Mouse (Mus musculus): ENCODE data around the gene Cer1.

Gene Cer1

GRCm38 (mm10) chr4:82884636-82885534 lies at the start of gene Cer1:
Gene Cer1 (minus strand): TSS chr4:82885148.
- in situ Hi-C loops (cut with MboI, MseI): no loop called here

DNA sequence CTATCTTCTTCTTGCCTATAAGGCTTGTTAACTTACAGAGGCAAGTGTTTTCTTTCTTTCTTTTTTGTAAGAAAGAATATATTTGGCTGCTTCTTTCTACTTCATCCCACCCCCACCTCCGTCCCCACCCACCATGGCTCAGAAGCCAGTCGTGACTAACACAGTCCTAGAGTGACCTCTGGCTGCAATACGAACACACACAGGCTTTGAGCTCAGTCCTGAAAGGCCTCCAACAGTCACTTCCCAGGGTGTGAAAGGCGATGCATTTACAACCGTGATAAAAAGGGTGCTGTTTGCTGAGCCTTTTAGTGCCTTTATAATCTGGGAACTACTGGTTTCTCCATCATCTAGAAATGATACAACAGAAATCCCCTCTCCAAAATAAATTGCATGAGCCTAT lies 49.4 kb upstream of the Cer1 start:
- in situ Hi-C loops (cut with MboI, MseI): loop anchor here (25.0 kb wide), 2 partner anchors 297 to 1347 kb away; no protein-coding TSS in a partner anchor

GRCm38 (mm10) chr4:82933698-82934210 lies 48.8 kb upstream of the Cer1 start:
- in situ Hi-C loops (cut with MboI, MseI): loop anchor here (25.0 kb wide), 2 partner anchors 296 to 1346 kb away; no protein-coding TSS in a partner anchor

DNA sequence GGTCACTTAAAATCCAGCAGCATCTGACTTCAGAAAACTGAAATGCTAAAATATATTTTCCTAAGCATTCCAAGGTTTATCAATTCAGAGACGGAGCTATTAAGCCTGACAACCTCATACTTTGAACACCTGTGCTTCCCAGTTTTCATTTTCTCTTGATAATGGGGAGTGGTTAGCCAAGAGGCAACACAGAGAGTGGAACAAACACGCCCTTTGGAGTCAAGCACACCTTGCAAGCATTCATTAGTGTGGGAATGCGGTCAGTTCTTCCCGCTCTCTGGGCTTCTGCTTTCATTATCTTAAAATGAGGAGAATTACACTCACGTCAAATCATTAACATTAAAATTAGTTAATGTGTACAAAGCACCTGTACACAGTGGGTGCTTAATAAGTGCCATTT lies 45.1 kb upstream of the Cer1 start:
- in situ Hi-C loops (cut with MboI, MseI): loop anchor here (25.0 kb wide), 2 partner anchors 293 to 1343 kb away; no protein-coding TSS in a partner anchor

DNA sequence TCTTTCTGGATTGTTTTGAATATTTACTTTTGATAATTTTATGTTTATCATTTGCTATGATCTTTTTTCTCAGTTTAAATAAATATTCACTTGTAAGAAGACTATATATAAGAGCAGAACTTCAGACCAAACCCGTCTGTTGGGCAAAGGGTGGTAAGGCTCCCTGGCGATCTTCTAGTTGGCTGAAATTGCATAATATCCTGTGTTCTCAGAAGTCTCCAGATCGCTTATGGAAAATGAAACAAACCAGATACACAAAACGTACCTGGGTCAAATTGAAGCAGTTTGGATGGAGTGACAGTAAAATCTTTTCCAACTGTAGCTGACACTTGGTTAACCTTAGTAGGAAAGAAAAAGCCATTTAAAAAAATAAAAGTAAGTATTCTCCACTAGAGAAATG lies 37.0 kb upstream of the Cer1 start:
- in situ Hi-C loops (cut with MboI, MseI): no loop called here

- in situ Hi-C loops (cut with MboI, MseI): no loop called here
These were observed 33.7 kb upstream of the Cer1 start for GRCm38 (mm10) chr4:82918625-82919024.

DNA sequence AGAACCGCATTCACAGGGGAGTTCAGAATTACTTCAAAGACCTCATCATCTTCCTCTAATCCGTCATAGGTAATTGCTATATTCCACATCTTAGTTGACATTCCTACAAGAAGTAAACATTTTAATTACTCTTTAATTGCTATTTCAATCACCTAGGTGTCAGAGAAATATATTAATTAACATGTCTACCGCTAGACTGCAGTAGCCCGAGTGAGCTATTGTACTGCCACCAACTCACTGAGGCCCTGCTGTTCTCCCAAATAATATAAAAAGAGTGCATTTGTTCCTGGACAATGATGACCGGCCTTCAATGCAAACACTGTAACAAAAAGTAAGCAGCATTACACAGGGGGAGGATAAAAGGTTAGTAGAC lies 31.7 kb upstream of the Cer1 start:
- in situ Hi-C loops (cut with MboI, MseI): no loop called here

DNA sequence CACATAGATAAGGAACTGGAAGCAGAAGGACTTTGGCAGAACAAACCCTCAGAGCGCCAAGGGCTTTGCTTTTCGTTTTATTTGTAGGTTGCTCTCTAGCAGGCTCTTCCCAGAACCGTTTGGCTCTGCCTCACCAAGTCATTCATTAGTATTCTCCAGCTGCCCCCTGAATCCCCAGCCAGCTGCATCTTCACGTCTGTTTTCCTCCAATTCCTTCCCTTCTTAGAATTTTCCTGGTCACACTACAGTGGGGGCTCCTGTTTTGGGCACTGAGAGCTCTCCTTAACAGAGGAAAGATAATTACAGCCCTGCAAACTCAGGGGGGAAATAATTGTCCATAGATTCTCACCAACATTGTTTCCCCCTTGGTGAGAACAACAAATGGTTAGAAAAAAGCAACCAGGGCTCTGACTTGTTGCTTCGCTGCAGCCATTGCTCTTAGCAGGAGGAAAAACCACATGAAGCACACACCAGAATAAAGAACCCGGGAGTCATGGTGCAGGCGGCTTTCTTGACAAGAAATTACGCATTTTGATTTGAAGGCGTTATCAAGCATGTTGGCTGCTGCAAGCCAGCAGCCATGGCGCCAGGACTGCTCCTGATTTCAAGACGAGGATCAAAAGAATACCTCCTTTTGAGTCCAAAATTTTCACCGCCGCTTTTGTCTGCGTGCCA lies 31.2 kb upstream of the Cer1 start:
- in situ Hi-C loops (cut with MboI, MseI): no loop called here

DNA sequence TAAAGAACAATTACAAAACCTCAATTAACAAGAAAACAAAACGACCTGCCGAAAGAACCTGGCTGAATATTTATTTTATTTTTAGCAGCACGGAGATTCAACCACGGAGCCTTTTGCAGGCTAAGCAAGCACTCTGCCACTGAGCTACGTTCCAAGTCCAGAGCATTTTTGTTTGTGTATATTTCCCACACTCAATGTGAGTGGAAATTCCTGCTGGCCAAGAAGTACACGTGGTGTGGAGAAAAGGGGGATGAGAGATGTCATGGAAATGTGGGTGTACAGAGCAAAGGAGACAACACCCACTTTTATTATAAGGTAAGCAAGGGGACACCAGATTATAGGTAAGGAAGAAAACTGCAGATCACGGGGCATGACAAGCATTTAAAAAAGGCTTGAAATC lies 30.6 kb upstream of the Cer1 start:
- in situ Hi-C loops (cut with MboI, MseI): no loop called here

GRCm38 (mm10) chr4:82914601-82915143 lies 29.7 kb upstream of the Cer1 start:
- in situ Hi-C loops (cut with MboI, MseI): no loop called here

GRCm38 (mm10) chr4:82895227-82895626 lies 10.3 kb upstream of the Cer1 start:
- in situ Hi-C loops (cut with MboI, MseI): no loop called here

GRCm38 (mm10) chr4:82892247-82892646 lies 7.3 kb upstream of the Cer1 start:
- in situ Hi-C loops (cut with MboI, MseI): no loop called here

- in situ Hi-C loops (cut with MboI, MseI): no loop called here
These were observed 6.6 kb upstream of the Cer1 start for GRCm38 (mm10) chr4:82891566-82891965.

- in situ Hi-C loops (cut with MboI, MseI): no loop called here
These were observed 6.1 kb upstream of the Cer1 start for GRCm38 (mm10) chr4:82891049-82891448.

DNA sequence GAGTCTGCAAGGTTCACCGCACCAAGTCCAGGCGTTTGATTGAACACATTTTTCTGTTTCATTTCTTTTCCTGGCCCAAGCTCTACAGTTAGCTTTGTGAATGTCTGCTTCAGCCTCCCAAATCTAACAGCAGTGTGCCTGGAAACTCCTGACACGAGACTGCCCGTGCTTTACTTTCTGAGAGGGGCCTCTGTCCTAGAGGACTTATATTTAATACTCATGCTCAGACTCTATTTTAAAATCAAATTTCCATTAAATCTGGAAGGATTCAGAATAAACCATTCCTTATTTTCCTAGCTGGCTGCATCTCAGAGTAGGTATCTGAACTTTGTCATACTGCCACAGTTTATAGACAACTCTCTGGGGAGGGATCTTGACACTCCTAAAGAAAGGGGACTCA lies 5.6 kb upstream of the Cer1 start:
- in situ Hi-C loops (cut with MboI, MseI): no loop called here

DNA sequence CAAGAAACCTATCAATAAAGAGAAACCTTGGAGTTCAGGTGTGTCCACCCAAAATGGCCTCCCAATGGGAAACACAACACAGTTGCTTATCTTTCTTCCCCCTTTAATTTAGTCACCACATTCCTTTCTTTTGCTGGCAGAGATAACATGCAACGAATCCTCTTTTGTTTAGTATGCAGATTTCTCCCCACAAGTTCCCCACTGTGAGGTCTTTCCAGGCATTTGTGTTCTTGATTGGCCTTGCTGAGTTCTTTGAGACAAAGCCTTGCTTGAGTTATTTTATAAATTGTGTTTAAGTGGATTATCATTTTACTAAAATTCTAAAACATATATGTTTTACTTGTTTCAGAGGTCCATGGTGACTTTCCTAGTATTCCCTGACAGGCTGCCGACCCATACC lies 1.2 kb upstream of the Cer1 start:
- in situ Hi-C loops (cut with MboI, MseI): no loop called here

DNA sequence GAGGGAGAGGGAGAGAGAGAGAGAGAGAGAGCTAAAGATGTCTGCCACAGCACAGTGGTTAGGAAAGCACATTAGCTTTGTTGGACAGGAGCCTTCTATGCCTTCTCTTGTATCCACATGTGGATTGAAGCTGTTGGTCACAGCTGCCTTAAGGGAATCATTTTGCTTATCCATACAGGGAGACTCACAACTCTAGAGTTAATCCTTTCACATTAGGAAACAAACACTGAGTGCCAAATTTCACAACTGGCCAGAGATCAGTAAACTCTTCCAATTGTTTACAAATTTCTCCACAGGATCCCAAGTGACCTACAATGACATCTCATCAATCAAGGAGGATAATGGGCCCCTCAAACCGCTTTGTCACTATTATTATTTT lies 576 bp upstream of the Cer1 start:
- in situ Hi-C loops (cut with MboI, MseI): no loop called here

- in situ Hi-C loops (cut with MboI, MseI): no loop called here
These were observed 2.4 kb downstream of the Cer1 start for GRCm38 (mm10) chr4:82882500-82882899.

DNA sequence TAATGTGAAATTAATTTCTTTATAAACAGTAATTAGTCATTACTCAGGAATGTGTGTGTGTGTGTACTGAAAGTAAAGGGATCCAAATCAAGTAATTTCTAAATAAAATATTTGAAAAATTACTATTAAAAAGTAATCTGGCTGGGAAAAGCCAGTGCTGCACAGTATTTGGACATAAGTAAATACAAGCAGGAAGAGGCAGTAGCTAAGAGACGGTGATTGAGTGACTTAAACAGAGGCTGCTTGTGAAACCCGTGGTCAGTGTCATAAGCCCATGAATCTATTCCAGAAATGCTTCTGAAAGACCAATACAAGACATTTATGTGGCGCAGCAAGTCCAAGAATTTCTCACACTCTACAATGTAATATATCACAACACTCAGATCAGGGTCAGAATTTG lies 3.6 kb downstream of the Cer1 start:
- in situ Hi-C loops (cut with MboI, MseI): no loop called here

DNA sequence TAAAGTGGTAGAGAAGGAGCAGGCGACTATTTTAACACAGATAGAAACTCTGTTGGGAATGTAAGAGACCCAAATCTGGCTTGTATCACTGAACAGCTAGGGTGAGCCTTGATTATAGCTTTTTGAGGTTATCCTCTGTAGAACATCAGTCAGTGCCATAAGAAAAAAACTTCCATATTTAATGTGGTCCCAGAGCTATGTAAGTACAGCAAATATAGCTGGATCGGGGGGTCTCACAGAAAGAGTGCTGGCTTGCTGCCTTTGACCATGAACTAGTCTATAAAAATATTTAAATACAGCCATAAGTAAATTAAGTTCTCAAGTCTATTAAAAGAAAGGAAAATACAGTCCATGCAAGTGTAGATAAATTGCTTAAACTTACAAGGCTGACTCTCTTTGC lies 4.7 kb downstream of the Cer1 start:
- in situ Hi-C loops (cut with MboI, MseI): no loop called here

- in situ Hi-C loops (cut with MboI, MseI): no loop called here
These were observed 5.8 kb downstream of the Cer1 start for GRCm38 (mm10) chr4:82879152-82879551.

DNA sequence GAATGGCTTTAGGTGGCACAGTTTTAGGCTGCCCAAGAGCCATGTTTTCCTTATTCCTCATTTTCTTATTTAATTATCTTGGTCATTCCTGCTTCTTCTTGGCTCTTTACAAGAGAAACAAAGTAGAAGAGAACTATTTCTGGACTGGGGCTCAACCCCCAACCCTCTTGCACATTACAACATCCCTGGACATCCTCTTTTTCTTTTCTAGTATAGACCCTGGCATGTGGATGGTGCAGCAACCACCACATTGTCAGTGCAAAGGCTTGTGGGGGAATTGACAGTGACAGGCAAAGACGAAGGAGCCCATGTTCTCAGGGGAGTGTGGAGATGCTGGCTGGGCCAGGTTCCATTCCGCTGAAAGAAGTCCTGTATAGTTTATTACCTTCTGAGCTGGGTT lies 8.3 kb downstream of the Cer1 start:
- in situ Hi-C loops (cut with MboI, MseI): no loop called here
